Mouse (Mus musculus) layer of hippocampus, adult 9-10 months (tissue): Measurements from ENCODE around the gene Lbh.

ENCODE experiments used
- DNase-seq: peaks from one replicate; pipeline ENCODE4 v3.0.0; 2022; ENCODE audit warnings: low spot score

The Lbh gene

GRCm38 (mm10) chr17:72976258-72977231 is 58.4 kb downstream of the Lbh start:
- no peak for DNase-seq

GRCm38 (mm10) chr17:72977616-72978015 is 59.5 kb downstream of the Lbh start:
- no peak for DNase-seq

GRCm38 (mm10) chr17:72982156-72982555 is 64.1 kb downstream of the Lbh start:
- no peak for DNase-seq

- no peak for DNase-seq
Observed at GRCm38 (mm10) chr17:72983471-72983870, 65.4 kb downstream of the Lbh start.

- DNase-seq, result no peak
Observed at GRCm38 (mm10) chr17:72989025-72989424, 70.9 kb downstream of the Lbh start.
